Comparison of ENCODE assay signal across 8 mouse cellular contexts in the genomic region with DNA sequence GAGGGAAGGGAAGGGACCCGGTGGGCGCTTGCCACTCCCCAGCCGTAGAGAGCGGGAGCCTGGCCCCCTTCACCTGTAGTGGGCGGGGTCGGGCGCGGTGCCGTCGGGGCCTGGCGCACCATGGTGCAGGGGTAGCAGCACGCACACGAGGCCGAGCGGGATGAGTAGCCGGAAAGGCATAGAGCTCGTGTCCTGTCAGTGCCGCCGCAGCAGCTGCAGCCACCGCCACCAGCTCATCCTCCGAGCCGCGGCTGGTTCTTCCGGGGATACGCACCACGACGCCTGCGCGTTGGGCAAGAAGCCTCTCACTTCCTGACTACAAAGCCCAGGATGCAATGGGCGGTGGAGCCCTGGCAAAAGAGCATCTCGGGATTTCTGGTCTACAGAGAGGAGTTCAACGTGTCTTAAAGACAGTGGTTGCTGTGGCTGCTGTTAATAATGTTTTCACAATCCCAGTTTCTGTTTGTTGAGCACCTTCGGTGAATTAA. TPM values are rescaled to one million over a fixed set of nuclear protein-coding genes. Genes with fewer than 3 reads are reported as not detected.
DNase-seq lines count a peak whose midpoint lies in the region; ATAC-seq and TF ChIP-seq lines count a peak whose summit lies in the region.

A gene (minus strand): TSS at position 318 of the 488 bp plus-strand sequence.

- H3K9ac ChIP-seq in ES-Bruce4 (ENCODE audit: low read depth, poor library complexity, severe bottlenecking): peak within 1 kb of the TSS; percentile 21
- peak within 1 kb of the TSS; percentile 86 for H3K9ac ChIP-seq in forebrain, embryonic 13.5 days
- H3K9ac ChIP-seq in liver, postnatal 0 days (replicated peaks): peak within 1 kb of the TSS; percentile 77
- H3K9ac ChIP-seq in neural tube, embryonic 14.5 days (replicated peaks; ENCODE audit: low read depth, low read length): peak within 1 kb of the TSS; percentile 71

- WGBS in forebrain, embryonic 13.5 days: under 1% methylated on average over 33 of the region's 33 CpGs
- WGBS in large intestine, adult 2 months: 2% methylated on average over 32 of the region's 33 CpGs
- 0% methylated on average over 29 of the region's 33 CpGs for WGBS in liver, postnatal 0 days (ENCODE audit: insufficient replicate concordance)
- WGBS in neural tube, embryonic 14.5 days: under 1% methylated on average over 33 of the region's 33 CpGs

- H3K27me3 ChIP-seq in ES-Bruce4 (ENCODE audit: control insufficient read depth, insufficient read depth, low read length, poor library complexity, severe bottlenecking): no peaks in the 10 kb centered on the region
- H3K27me3 ChIP-seq in forebrain, embryonic 13.5 days: no peaks in the 10 kb centered on the region
- no peaks in the 10 kb centered on the region for H3K27me3 ChIP-seq in liver, postnatal 0 days (ENCODE audit: insufficient read depth, low read length)
- no peaks in the 10 kb centered on the region for H3K27me3 ChIP-seq in neural tube, embryonic 14.5 days (ENCODE audit: control insufficient read depth, insufficient read depth, low read length)

- H3K4me3 ChIP-seq in ES-Bruce4 (ENCODE audit: low read depth, low read length): peak within 1 kb of the TSS; percentile 79
- peak within 1 kb of the TSS; percentile 93 for H3K4me3 ChIP-seq in forebrain, embryonic 13.5 days
- peak within 1 kb of the TSS; percentile 92 for H3K4me3 ChIP-seq in liver, postnatal 0 days (ENCODE audit: low read depth, low read length)
- H3K4me3 ChIP-seq in neural tube, embryonic 14.5 days (ENCODE audit: low read depth, low read length): peak within 1 kb of the TSS; percentile 70

- H3K4me1 ChIP-seq in ES-Bruce4 (ENCODE audit: control insufficient read depth, insufficient read depth, low read length): no peaks in the 10 kb centered on the region
- H3K4me1 ChIP-seq in forebrain, embryonic 13.5 days: peaks cover 15% of the 10 kb centered on the region
- peaks cover 22% of the 10 kb centered on the region for H3K4me1 ChIP-seq in liver, postnatal 0 days (ENCODE audit: insufficient read depth)
- H3K4me1 ChIP-seq in neural tube, embryonic 14.5 days (ENCODE audit: control insufficient read depth, insufficient read depth, low read length): peaks cover 10% of the 10 kb centered on the region; the same call in 1 of the 2 replicates

- intact Hi-C loops in heart, postnatal 10 days (cut with DNase I): no loop called here

- no peaks in the 10 kb centered on the region for H3K36me3 ChIP-seq in ES-Bruce4 (ENCODE audit: control insufficient read depth, insufficient read depth, low read length, poor library complexity, severe bottlenecking)
- peaks cover 11% of the 10 kb centered on the region; the same call in 1 of the 2 replicates for H3K36me3 ChIP-seq in forebrain, embryonic 13.5 days (ENCODE audit: poor library complexity, severe bottlenecking)
- peaks cover 2% of the 10 kb centered on the region; the same call in 1 of the 2 replicates for H3K36me3 ChIP-seq in liver, postnatal 0 days (replicated peaks; ENCODE audit: insufficient read depth, low read length)
- H3K36me3 ChIP-seq in neural tube, embryonic 14.5 days (ENCODE audit: control insufficient read depth, insufficient read depth, low read length): no peaks in the 10 kb centered on the region

- peak within 1 kb of the TSS; percentile 96 for H3K4me2 ChIP-seq in forebrain, embryonic 13.5 days
- peak within 1 kb of the TSS; percentile 98 for H3K4me2 ChIP-seq in liver, postnatal 0 days (ENCODE audit: low read depth, low read length)
- H3K4me2 ChIP-seq in neural tube, embryonic 14.5 days (ENCODE audit: low read depth, low read length): peak within 1 kb of the TSS; percentile 92

- TF ChIP-seq POLR2A in ES-Bruce4 (IDR thresholded peaks at IDR 0.05; ENCODE audit: insufficient read depth, low read length): peak; percentile 73

- H3K27ac ChIP-seq in ES-Bruce4 (ENCODE audit: insufficient read depth, low read length): no peak within 1 kb of the TSS
- H3K27ac ChIP-seq in forebrain, embryonic 13.5 days: peak within 1 kb of the TSS; percentile 61
- H3K27ac ChIP-seq in liver, postnatal 0 days (ENCODE audit: low read depth): peak within 1 kb of the TSS; percentile 46
- peak within 1 kb of the TSS; percentile 52; the same call in 1 of the 2 replicates for H3K27ac ChIP-seq in neural tube, embryonic 14.5 days (ENCODE audit: low read depth, low read length)

- TF ChIP-seq CTCF in ES-Bruce4 (IDR thresholded peaks at IDR 0.05; ENCODE audit: low read depth, low read length): no peak
- no peak for TF ChIP-seq CTCF in liver, postnatal 0 days (IDR thresholded peaks at IDR 0.05; ENCODE audit: low read depth)

- TF ChIP-seq EP300 in ES-Bruce4 (IDR thresholded peaks at IDR 0.05; ENCODE audit: insufficient read depth, low read depth, low read length): no peak
- no peak for TF ChIP-seq EP300 in liver, postnatal 0 days (IDR thresholded peaks at IDR 0.05; ENCODE audit: low read depth)

- no peaks in the 10 kb centered on the region for H3K9me3 ChIP-seq in ES-Bruce4 (replicated peaks; ENCODE audit: control insufficient read depth, insufficient read depth, low read length, poor library complexity, severe bottlenecking)
- no peaks in the 10 kb centered on the region for H3K9me3 ChIP-seq in forebrain, embryonic 13.5 days (replicated peaks)
- H3K9me3 ChIP-seq in liver, postnatal 0 days (ENCODE audit: low read length): no peaks in the 10 kb centered on the region
- H3K9me3 ChIP-seq in neural tube, embryonic 14.5 days (ENCODE audit: control insufficient read depth, low read length): no peaks in the 10 kb centered on the region

- ATAC-seq in cerebellum, adult (ENCODE audit: insufficient number of reproducible peaks, low FRiP score, low TSS enrichment): peak; percentile 95
- ATAC-seq in forebrain, embryonic 13.5 days: peak; percentile 97
- peak; percentile 88 for ATAC-seq in liver, postnatal 0 days
- peak; percentile 98 for ATAC-seq in neural tube, embryonic 14.5 days (ENCODE audit: low read depth)

- peak; percentile 94 to 96 for DNase-seq in heart, postnatal 10 days
- DNase-seq in large intestine, adult 2 months (ENCODE audit: low read depth, low spot score): peak; percentile 96
- peak; percentile 94 for DNase-seq in liver, postnatal 0 days
- DNase-seq in testis, postnatal 10 days (ENCODE audit: low spot score): peak; percentile 92

RNA-seq across cellular contexts. Expression of the gene that starts here (rescaled TPM):
- polyA plus RNA-seq in ES-Bruce4 (2011; ENCODE audit: insufficient read depth, insufficient read length, low read depth, missing spikeins): 21.7 and 23.1 TPM in 2 replicates
- 35.1 and 38.6 TPM in 2 replicates for polyA plus RNA-seq in forebrain, embryonic 13.5 days (2015; fragmentation: Nextera tagmentation; extraction: Ambion mirVana)
- total RNA-seq in heart, postnatal 10 days (2021): 10 to 100 TPM; 11.1 to 12.3 TPM
- polyA plus RNA-seq in large intestine, adult 2 months (2012; rRNA removed): 67.4 and 77.2 TPM in 2 replicates
- polyA plus RNA-seq in liver, postnatal 0 days (2015; fragmentation: Nextera tagmentation; extraction: Ambion mirVana): 28.4 and 30.2 TPM in 2 replicates
- polyA plus RNA-seq in neural tube, embryonic 14.5 days (2014; fragmentation: Nextera tagmentation; extraction: Ambion mirVana): 38.2 and 42.3 TPM in 2 replicates

Comparison
In these comparisons a context has a peak if more than half of its experiments do, and no peak if none do; other contexts are left out.
1. H3K9ac ChIP-seq: peak in every context shown above with its lines; median percentile 86 in forebrain, embryonic 13.5 days; 77 in liver, postnatal 0 days; 71 in neural tube, embryonic 14.5 days; 21 in ES-Bruce4.